Mouse (Mus musculus) testis, adult 2 months (tissue): ENCODE data around the gene Ten1. TPM values are rescaled to one million over a fixed set of nuclear protein-coding genes. Genes with fewer than 3 reads are reported as not detected.

Source experiments
- H3K27ac ChIP-seq: fragments of 200-500 bp; 2 replicates; pipeline ENCODE4 v1.5.1; 2012; ENCODE audit warnings: low read depth, low read length; ENCODE audit not compliant: control insufficient read depth, insufficient read depth
- H3K27me3 ChIP-seq: fragments of 200-500 bp; 2 replicates; pipeline ENCODE4 v1.6.1; 2012; ENCODE audit warnings: mild to moderate bottlenecking, low read length, moderate library complexity; ENCODE audit not compliant: control insufficient read depth, insufficient read depth
- H3K36me3 ChIP-seq: fragments of 200-500 bp; 2 replicates; pipeline ENCODE4 v1.6.1; 2012; ENCODE audit warnings: mild to moderate bottlenecking, low read length; ENCODE audit not compliant: control insufficient read depth, insufficient read depth
- H3K4me1 ChIP-seq: fragments of 200-500 bp; 2 replicates; pipeline ENCODE4 v1.6.1; 2012; ENCODE audit warnings: low read length; ENCODE audit not compliant: control insufficient read depth, insufficient read depth
- H3K4me3 ChIP-seq: fragments of 200-500 bp; 2 replicates; pipeline ENCODE4 v1.5.1; 2012; ENCODE audit warnings: low read depth, mild to moderate bottlenecking, low read length, moderate library complexity, mixed read lengths; ENCODE audit not compliant: control insufficient read depth
- CTCF ChIP-seq: fragments of 200-500 bp; IDR thresholded peaks from 2 replicates; pipeline ENCODE4 v1.5.1; 2012; ENCODE audit warnings: low read depth, mild to moderate bottlenecking, inconsistent platforms, low read length, moderate library complexity; ENCODE audit not compliant: control insufficient read depth, insufficient read depth, insufficient replicate concordance
- POLR2A ChIP-seq: fragments of 200-500 bp; IDR thresholded peaks from 2 replicates; pipeline ENCODE4 v1.6.1; 2012; ENCODE audit warnings: low read depth, mild to moderate bottlenecking, inconsistent platforms, low read length, moderate library complexity; ENCODE audit not compliant: control insufficient read depth
- polyA plus RNA-seq: library from polyadenylated mRNA; depleted of rRNA; stranded (reverse); fragments of >200 nt; gene quantifications from 2 replicates; pipeline ENCODE4 v1.2.3, GENCODE M21; 2012

The Ten1 gene
- polyA plus RNA-seq, 1 experiment: 17.0 TPM

GRCm38 (mm10) chr11:116167884-116168439 is 30.7 kb upstream of the Ten1 start, which contains the start of gene Fbf1:
TSS of gene Fbf1 (minus strand) at chr11:116168166.
- TF ChIP-seq POLR2A (peak; percentile 92), CTCF (no peak)
- Histone ChIP-seq H3K36me3 (no peaks in the 10 kb centered on the region; the same call in 1 of the 2 replicates), H3K27me3 (no peaks in the 10 kb centered on the region), H3K4me3 (peak within 1 kb of the TSS; percentile 95), H3K4me1 (no peaks in the 10 kb centered on the region; the same call in none of the 2 replicates), H3K27ac (peak within 1 kb of the TSS; percentile 94)

GRCm38 (mm10) chr11:116169214-116169613 is 29.4 kb upstream of the Ten1 start:
- Histone ChIP-seq H3K4me3 (no peak overlapping the region; the same call in 1 of the 2 replicates), H3K36me3 (peaks cover 2% of the 10 kb centered on the region), H3K27me3 (no peaks in the 10 kb centered on the region), H3K4me1 (no peaks in the 10 kb centered on the region; the same call in none of the 2 replicates), H3K27ac (no peak overlapping the region)
- TF ChIP-seq POLR2A (no peak), CTCF (no peak)

GRCm38 (mm10) chr11:116170003-116170800 is 28.5 kb upstream of the Ten1 start:
- H3K27ac ChIP-seq: no peak overlapping the region
- no peaks in the 10 kb centered on the region for H3K27me3 ChIP-seq
- no peaks in the 10 kb centered on the region; the same call in none of the 2 replicates for H3K4me1 ChIP-seq
- H3K36me3 ChIP-seq: peaks cover 3% of the 10 kb centered on the region
- H3K4me3 ChIP-seq: no peak overlapping the region
- TF ChIP-seq POLR2A: no peak
- TF ChIP-seq CTCF: no peak

- H3K4me3 ChIP-seq: no peak overlapping the region
- no peaks in the 10 kb centered on the region for H3K27me3 ChIP-seq
- H3K4me1 ChIP-seq: no peaks in the 10 kb centered on the region; the same call in none of the 2 replicates
- no peak for TF ChIP-seq CTCF
- no peak for TF ChIP-seq POLR2A
- H3K36me3 ChIP-seq: peaks cover 3% of the 10 kb centered on the region
- H3K27ac ChIP-seq: no peak overlapping the region; the same call in 1 of the 2 replicates
Observed at GRCm38 (mm10) chr11:116171959-116172358, 26.7 kb upstream of the Ten1 start.

- no peak for TF ChIP-seq CTCF
- no peak for TF ChIP-seq POLR2A
- peaks cover 4% of the 10 kb centered on the region for H3K36me3 ChIP-seq
- no peaks in the 10 kb centered on the region for H3K4me1 ChIP-seq
Observed at GRCm38 (mm10) chr11:116174775-116175448, 23.7 kb upstream of the Ten1 start.

GRCm38 (mm10) chr11:116176010-116176409 is 22.6 kb upstream of the Ten1 start:
- TF ChIP-seq POLR2A (no peak), CTCF (no peak)
- Histone ChIP-seq H3K36me3 (peaks cover 4% of the 10 kb centered on the region), H3K4me1 (no peaks in the 10 kb centered on the region), H3K27me3 (no peaks in the 10 kb centered on the region), H3K27ac (no peak overlapping the region), H3K4me3 (no peak overlapping the region)

More at GRCm38 (mm10) chr11:116174775-116175448, 23.7 kb upstream of the Ten1 start:
- no peak overlapping the region for H3K27ac ChIP-seq
- H3K4me3 ChIP-seq: no peak overlapping the region
- no peaks in the 10 kb centered on the region for H3K27me3 ChIP-seq

- Histone ChIP-seq H3K27ac (no peak overlapping the region), H3K36me3 (peaks cover 4% of the 10 kb centered on the region), H3K4me3 (no peak overlapping the region), H3K4me1 (no peaks in the 10 kb centered on the region), H3K27me3 (no peaks in the 10 kb centered on the region)
- no peak for TF ChIP-seq POLR2A
Observed at GRCm38 (mm10) chr11:116178411-116179121, 20.1 kb upstream of the Ten1 start.
